Mouse (Mus musculus) embryo, embryonic 9.5 days (tissue): ENCODE measurements at regions not wholly inside any gene's neighbourhood (a gene's known extent, or its start where the extent isn't known, plus 50 kb on each side); places are given as distances from the start of the nearest gene placed in this dataset.

Experiments used
- DNase-seq: peaks from one replicate; pipeline ENCODE4 v3.0.0-alpha.2; 2017; ENCODE audit errors: extremely low spot score

DNA sequence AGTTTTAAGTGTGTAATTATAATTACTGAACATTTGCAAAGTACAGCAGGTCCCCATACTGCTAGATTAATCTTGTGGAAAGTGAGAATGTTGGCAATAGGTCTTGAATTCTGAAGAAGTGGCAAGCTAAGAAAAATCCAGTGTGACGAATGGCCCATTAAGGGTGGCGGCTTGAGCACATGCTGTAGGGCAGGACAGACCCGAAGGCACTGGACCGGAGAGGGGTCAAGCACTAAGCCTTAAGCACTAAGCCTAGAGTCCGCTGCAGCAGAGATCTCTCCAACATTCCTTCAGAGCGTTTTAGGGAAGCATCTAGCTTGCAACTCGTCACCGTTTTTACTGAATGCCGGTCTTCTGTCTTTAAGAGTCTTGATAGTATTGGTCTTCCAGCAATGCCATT lies 105.6 kb downstream of the Aldh8a1 start:
- DNase-seq, result no peak

DNA sequence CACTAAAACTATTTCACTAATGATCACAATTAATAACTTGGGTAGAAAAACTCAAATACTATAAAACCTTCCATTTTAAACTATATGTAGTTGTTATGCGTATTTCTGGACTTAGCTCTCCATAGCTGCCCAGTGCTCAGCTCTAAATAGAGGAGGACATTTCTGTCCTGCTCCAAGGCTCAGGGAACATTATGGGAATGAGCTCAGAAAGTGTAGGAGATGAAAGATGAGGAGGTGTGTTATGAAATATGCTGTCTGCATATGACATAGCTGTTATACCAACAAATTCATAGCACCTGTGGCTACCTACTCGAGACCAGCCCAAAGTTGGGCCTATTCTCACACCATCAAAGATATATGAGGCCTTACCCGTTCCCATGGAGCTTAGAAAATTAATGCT lies 106.3 kb downstream of the Aldh8a1 start:
- no peak for DNase-seq

DNA sequence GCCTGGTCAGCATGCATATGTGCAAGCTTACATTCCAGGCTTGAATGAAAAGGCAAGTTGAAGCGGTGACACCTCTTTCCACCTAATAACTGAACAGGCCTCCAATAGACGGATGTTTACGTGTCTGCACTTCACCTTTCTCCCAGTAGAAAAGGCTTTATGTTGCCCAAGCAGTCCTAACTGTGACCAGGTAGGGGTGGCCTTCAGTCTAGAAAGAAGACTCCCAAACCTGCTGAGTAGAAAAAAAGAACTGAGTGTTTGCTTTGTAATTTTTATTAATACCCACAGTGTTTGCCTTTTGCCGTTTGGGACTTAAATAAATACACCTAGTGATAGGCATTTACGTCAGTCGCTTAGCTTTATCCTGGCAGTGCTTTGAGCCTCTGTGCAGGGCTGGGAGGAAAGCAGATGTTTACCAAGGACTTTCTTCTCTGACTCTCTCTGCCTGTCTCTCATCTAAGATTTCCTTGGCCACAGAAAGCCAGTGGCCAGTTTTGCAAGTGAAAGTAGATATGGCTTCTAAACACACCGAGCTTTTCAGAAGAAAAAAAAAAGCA lies 104.5 kb upstream of the 1700020N01Rik start:
- no peak for DNase-seq

DNA sequence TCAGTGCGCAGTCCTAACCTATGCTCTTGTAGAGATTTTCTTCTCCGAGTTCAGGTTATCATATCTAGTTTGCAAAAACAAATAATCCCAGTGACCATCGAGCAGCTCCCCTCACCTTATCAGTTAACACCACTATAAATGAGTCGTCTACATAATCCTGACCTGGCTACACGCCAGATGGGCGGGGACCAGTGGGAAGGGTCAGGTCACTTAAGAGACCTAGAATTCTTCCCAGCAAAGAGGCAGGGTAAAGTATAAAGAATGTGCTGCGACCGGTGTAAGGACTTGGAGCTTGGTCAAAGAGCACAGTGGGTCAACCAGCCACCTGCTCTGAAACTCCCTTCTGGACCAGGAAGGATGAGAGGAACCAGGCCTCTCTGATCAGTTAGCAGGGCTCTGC lies 102.0 kb upstream of the 1700020N01Rik start:
- no peak for DNase-seq

DNA sequence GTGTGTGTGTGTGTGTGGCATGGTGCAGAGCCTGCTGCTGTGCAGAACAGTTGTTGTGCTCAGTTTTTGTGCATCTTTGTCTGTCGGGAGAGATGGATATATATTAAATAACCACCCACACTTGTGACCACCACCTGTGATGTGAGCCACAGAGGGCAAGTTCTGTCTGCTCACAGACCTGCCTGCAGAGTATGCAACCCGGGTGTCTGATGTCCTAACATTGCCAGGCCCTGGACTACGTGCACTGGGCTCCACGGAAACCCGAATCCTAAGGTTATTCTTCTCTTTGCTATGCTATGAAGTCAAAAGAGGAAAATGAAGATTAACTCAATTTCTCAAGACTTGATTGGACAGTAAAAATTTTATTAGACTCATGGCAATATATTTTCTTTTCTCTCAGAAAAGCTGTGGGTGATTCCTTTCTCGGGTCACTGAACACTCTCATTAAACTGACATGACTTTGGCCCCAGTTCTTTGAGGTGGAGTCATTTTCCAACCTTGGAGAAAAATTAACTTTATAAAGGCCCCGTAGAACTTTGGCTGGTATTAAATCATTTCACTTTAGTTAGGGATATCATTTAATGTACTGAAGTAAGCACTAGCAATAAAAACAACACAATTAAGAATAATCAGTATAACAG lies 100.6 kb upstream of the 1700020N01Rik start:
- no peak for DNase-seq

DNA sequence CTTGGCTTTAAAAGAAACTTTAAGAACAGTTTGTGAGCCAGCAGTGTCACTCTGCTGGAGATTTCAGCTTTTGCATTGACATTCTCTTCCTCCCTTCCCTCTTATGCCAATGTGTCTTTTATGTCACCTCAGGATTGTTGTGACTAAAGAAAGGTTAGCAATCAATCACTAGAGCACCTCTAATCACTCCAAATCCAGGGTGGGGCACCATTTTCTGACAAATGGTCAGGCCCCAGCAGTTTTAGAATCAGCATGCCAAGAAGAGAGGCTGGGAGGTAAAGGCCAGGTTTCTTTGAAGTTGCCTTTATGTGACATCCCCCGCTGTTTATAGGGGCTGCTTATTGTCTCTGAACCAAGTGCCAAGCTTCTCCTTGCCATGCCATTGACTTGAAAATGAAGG lies 98.4 kb upstream of the 1700020N01Rik start:
- DNase-seq, result no peak

DNA sequence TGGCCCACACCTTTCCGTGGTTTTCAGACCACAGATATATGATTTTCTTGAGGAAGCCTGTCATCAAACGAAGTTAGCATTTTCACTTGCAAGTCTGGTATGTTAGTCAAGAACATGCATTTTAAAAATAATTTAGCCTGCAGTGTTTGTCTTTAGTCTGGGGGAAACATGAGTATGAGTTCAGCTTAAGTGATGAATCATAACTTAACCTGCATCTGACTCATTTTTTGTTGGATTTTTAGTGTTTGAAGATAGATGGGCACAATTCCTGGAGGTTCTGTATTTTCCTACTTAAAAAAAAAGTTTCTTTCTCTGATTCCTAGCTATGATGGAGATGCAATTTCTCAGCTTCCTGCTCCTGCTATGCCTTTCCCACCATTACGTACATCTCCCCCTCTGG lies 95.8 kb upstream of the 1700020N01Rik start:
- no peak for DNase-seq

DNA sequence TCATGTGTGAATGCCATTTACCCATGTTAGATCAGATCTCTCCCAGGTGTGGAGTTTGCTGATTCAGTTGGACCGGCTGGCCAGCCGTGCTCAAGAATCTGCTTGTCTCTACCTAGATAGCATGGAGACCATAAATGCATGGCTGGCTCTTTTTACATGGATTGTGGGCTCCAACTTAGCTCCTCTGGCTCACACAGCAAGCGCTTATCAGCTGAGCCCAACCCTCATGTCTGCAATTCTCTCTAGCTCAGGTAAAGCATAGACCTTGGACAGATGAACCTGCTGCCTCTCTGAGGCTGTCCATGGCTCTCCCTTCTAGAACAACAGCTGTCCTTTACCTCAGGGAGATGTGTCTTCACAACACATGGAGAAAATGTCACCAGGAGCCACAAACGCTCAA lies 94.8 kb upstream of the 1700020N01Rik start:
- no peak for DNase-seq

DNA sequence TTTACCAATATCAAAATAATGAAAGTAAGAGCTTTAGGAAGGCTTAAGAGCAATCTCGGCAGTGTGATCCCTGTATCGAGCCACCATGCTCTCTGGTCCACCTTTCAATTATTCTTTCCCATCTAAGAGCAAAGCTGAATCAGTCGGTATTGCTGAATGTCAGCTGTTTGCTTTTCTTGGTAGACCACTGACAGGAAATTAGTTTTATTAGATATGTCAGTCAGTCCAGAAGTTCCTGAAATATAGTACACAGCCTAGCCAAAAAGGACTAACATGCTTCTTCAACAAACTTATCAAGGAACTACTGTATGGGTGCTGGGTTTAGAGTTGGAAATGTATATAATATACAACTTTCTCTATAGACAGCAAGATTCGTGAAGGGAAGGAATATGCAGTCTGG lies 91.3 kb upstream of the 1700020N01Rik start:
- no peak for DNase-seq

DNA sequence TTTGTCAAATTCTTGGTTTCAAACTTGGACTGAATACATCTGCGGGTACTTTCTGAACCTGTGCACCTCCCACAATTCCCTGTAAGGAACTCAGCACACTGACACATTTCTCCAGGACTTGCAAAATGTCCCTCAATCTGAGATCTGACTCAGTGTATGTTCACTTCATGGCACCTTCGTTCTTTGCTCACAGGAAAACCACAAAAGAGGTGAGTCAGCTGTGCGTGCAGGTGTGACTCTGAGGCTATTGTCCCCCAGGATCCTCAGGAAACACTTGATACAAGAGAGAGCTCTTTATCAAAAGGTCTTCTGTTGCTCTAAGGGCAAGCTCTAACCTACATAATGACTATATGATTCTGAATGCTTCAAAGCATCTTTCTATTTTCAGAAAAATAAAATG lies 88.5 kb upstream of the 1700020N01Rik start:
- DNase-seq, result no peak

DNA sequence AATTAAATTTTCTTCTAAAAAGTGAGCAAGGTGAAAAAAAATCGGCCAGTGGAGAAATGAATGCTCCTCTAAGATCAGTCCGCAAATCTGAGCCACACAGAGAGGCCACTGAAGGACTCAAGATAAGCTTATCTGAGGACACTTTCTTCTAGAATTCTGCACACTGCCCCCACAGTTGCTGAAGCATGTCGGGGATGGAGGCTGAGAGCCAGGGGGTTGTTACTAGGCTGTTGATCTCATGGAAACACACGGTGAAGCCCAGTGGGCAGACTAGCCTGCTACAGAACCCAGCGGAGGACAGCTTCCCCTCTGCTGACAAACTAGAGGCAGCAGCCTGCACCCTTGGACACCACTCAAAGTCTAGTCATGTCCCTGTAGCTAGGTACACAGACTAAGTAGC lies 81.6 kb upstream of the 1700020N01Rik start:
- no peak for DNase-seq

DNA sequence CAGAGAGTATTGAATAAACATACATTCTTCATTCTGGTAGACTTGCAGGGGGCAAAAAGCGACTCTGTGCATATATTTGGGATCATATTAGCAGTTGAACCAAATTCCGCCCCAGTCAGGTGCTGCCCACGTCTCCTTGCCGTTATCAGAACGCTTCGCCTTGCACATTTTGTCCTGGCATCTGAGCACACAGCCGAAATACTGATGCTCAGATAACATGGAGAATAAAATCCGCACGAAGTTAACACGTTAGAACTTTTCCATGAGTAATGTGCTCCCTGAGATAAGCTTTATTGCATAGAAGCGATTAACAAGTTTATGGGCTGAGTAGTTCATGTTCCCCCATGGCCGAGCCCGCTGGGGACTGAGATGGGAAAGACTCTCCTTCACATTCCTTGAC lies 80.5 kb upstream of the 1700020N01Rik start:
- DNase-seq, result no peak

DNA sequence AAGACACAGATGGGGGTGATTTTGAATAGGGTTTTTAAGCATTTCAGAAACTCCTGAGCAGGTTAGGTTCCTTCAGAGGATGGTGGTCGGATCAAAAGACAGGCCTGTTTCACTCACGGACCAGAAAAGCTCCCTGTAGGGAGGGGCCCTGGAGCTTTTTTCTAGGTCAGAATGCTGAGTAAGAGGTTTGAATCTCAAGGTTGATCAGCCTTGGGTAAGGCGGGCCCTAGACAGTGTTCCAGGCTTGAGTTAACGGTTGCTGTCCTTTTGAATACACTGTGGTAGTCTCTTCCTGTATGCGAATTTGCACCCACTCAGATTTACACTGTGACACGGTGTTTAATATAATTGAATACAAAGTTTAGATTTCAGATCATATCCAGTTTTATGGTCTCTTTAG lies 75.2 kb upstream of the 1700020N01Rik start:
- DNase-seq, result no peak

DNA sequence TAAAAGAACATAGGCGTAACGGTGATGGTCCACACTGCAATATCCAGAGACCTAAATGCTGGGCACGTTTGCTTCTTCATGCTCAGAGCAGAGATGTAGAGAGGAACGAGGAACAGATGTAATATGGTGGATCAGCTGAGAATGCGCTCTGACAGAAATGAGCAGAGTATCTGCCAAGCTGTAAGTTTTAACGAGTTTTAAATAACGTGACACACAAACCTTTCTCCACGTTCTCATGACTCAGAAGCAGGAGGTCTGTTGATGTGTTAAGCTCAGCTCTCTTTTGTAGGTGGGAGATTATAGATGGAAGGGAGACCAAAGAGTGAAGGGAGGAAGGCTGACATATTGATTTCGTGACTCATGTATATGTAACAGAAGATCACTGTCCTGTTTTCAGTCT lies 72.1 kb upstream of the 1700020N01Rik start:
- no peak for DNase-seq

DNA sequence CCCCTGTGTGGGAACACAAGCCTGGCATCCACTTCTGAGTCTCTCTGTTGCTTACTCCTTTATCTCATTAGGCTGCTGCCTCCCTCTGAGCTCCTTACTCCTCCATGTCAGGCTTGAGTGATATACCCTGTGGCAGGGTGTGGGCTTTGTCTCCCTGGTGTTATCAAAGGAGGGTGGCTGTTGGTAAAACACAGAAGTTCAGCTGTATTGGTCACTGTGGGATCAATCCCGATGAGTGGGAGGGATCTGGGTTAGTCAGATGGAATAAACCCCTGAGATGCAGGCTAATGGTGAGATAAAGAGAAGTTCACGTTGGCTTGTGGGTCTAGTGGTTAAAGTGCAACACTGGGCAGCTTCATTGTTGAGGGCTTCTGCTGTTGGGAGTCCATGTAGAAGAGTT lies 67.4 kb upstream of the 1700020N01Rik start:
- no peak for DNase-seq

DNA sequence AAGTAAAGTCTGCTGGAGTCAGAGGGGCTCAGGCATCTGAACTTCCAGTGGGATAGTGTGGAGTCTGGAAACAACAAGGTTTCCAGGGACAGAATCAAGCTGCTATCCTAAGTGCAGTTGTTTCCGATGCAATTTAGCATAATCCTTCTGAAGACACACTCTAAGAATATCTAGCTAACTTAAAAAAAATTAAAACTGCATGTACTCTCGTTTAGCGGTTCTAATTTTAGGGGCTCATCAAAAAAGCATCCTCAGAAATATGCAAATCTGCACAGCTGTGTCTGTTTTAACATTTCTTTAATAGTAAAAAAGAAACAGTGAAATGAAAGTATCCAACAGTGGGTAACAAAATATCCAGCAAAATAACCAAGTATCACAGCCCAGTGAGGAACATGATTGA lies 64.5 kb upstream of the 1700020N01Rik start:
- DNase-seq, result no peak

DNA sequence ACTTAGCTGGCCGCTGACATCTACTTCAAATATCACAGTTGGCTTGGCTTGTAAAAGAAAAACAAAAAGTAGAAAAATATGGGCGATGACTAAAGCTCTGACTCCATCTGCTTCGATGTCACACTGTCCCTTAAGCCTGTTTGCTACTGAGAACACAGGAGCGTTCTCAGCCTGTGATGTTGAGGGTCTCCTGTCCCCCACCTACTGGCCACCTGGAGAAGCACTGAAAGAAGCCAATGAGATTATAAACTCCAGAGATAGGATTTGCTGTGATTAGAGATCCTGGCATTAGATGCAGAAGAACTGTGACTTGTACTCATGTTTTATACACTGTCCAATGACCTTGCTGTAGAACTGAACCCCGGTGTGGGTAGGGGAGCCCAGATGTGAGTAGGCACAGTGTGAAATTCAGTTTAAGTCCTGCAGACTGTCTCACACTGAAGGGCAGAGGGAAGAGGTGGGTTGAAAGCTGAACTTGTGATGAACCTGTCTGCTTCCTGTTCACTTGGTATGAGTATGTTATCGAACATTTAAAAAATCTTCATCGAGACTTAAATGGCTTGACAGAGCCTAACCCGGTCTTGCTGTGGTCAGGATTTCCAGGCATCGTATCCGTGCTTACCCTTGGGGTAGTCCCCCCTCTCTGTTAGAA lies 63.7 kb upstream of the 1700020N01Rik start:
- DNase-seq, result no peak

DNA sequence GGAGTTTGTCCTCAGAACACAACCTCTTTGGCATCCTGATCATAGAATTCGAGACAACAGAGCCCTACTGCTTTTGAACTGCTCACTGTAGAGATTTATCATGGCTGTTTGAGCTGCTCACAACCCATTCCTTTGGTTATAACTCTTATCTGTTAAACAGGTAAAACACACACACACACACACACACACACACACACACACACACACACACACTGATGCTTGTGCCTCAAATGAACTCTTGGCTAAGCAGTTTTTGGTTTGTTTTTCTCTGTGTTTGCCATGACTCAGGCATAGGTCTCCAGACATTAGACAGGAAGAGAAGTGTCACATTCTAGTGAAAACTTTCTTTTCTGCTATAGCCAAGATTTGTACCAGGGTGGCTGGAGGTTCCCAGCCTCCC lies 60.8 kb upstream of the 1700020N01Rik start:
- DNase-seq, result no peak

DNA sequence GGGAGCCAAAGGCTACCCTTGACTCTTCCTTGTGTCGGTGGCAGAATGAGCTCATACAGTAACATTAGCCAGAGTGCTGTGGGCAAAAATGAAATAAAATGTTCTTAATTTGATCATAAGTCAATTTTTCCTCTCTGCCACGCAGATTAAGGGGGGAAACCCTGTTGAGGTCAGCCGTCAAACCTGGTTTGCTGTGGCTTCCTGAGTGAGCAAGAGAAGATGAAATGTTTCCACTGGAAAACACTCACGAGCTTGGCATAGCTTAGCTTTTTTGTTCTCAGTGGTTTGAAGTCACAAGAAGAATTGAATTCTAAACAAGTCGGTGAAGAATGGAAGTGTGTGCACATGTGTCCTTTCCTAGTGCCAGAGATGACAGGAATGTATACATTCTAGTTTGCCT lies 57.3 kb upstream of the 1700020N01Rik start:
- no peak for DNase-seq

DNA sequence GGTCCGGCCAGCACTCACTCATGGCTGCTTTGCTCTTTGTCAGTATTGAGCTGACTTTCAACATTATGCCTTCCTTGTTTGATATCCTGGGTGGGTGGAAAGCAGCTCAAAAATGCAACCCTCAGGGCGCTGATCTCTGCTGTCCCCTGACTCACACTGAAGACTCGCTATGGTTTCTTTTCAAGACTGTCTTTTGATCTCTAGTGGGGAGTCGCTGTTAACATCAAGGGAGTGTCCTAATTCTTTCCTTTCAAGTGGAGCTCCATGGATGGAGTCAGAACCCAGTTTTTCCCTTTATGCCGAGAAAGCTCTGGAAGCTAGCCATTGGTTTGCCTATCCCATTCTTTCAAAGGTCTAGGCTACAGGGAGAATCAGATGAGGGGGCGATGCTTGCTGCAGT lies 54.5 kb upstream of the 1700020N01Rik start:
- DNase-seq, result no peak
